Mouse (Mus musculus): ENCODE data around the gene Rsph3b.

DNA sequence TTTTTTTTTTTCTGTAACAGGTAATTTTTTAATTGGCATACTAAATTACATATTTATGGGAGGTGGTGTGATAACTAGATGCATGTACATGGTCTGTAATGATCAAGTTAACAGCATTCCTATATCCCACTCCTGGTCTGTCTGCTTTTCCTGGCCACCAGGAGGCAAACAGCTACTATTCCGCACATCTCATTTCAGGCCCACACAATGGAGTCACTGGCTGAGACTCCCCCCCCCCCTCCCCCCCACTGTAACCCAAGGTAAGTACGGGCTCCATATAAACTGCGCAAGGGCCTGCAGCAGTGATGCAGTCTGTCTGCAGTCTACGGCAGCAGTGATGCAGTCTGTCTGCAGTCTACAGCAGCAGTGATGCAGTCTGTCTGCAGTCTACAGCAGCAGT lies 51.7 kb downstream of the Rsph3b start:
- TF ChIP-seq POLR2A (IDR thresholded peaks at IDR 0.05; ENCODE audit: borderline replicate concordance, extremely low read depth, low read depth, low read length) (no peak), CTCF (IDR thresholded peaks at IDR 0.05; ENCODE audit: insufficient read depth, low read length) (no peak)

All from lung, adult 2 months (tissue).